Mouse (Mus musculus) lung, postnatal 10 days (tissue): Measurements from ENCODE around the gene Kdm6b.

Experiments used
- DNase-seq: peaks from one replicate; pipeline ENCODE4 v3.0.0; 2021

Kdm6b gene

DNA sequence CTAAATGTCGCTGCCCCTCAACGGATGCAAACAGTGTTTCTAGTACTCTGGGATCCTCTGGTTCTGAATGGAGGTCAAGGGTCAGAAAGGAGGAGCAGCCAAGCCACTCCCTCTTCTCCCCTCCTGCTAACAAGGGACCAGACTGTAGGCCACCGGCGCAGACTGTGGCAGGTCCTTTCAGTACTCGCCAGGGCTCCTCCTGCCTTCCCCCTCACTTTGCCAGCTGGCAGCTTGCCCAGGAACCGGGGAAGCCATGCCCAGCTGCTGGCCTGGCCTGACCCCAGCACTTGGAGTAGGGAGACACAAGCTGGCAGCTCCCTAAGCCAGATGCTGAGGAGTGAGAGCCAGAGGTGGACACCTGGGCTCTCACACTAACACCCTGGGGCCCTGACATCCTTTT, 48.6 kb downstream of the Kdm6b start:
- DNase-seq: peak; percentile 98

DNA sequence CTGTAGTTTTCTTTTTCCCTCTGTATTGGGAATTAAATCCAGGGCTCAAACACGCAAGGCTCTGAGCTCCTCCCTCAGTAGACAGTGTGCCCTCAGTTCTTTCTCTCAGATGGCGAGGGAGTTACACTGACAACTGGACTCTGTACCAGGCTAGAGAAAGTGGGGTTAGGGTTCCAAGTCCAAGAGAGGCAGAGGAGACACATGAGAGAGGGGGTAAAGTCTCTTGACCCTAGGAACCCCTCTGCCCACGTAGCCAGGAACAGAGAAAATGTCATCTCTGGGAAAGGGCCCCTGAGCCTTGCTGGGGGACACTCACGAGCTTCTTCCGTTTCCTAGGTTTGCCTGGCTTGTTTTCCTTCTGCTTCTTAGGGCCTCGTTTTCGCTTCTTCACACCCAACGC, 49.1 kb downstream of the Kdm6b start:
- DNase-seq: no peak

DNA sequence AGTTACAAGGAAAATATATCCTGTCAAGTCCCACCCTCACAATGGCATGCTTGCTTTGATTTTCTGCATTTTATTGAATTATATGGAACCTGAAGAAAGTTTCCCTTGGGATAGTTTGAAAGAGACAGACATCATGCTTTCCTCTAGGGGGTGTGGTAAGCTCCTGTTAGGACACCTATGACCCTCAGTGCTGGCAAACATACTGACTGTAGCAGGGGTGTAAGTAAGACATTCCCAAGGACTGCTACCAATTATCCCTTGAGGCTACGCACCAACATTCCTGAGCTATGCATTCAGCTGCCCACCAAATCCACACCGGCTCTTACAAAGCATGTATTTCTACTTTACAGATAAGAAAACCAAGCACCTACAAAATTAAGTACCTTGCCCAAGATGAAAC, 51.0 kb downstream of the Kdm6b start:
- no peak for DNase-seq

DNA sequence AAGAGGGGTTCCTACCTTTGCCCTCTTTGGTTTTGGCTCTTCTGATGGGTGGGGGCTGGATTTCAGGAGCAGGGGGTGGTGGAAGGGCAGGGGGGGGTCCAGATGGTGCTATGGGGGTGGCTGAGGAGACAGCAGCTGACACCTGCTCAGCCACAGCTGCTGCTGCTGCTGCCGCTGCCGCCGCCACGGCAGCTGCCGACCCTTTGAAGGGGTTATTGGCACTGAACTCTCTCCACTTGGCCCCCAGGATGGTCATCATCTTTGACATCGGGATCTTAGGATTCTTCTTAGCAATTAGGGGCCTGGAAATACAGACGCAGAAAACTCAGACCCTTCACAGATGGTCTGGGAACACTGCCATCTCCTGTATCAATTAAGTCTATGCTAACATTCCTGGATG, 51.5 kb downstream of the Kdm6b start:
- no peak for DNase-seq

DNA sequence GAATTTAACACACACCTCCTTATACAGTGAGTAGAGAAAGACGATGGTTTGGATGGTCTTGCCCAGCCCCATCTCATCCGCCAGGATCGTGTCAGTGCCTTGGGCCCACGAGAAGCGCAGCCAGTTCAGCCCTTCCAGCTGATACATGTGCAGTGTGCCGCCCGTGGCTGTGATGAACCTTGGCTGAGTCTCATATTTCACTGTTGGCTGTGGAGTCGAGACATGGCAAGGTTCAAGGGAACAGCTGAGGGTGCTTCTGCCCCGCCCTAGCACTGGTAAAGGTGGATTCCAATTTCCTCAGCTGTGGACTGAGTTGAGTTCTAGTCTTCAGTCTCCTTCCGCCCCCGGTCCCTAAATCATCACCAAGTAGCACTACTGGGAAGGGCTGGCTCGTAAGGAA, 55.8 kb downstream of the Kdm6b start:
- no peak for DNase-seq

DNA sequence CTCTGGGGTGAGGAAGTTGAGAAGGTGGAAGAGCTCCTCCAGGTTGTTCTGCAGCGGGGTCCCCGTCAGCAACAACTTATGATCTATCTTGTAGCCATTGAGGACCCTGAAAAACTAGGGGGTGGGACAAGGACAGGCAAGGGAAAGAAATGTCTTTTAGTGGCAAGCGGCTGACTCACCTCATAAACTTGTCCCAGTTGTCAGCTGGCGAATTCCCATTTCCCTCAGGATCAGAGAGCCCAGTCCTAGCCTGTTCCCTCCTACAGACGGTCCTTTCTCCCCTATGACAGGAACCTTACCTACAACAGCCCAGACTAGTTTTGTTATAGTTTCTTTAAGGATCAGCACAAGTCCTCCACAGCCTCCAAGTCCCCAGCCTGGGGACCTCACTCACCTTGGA, 56.9 kb downstream of the Kdm6b start:
- no peak for DNase-seq
